Mouse (Mus musculus): ENCODE results near the gene Sfxn3. TPM values are rescaled to one million over a fixed set of nuclear protein-coding genes. Genes with fewer than 3 reads are reported as not detected.

Gene Sfxn3
- polyA plus RNA-seq, 1 experiment from 2014 or later, result 27.4 TPM

- Histone ChIP-seq H3K27ac (ENCODE audit: low read length) (peak overlapping the region; percentile 51), H3K4me3 (ENCODE audit: low read length) (no peak overlapping the region), H3K36me3 (ENCODE audit: insufficient read depth, low read length) (peaks cover 8% of the 10 kb centered on the region; the same call in 1 of the 2 replicates), H3K4me1 (ENCODE audit: insufficient read depth, low read length) (peaks cover 29% of the 10 kb centered on the region), H3K4me2 (replicated peaks; ENCODE audit: low read depth, low read length) (no peak overlapping the region), H3K27me3 (ENCODE audit: insufficient read depth, low read length) (no peaks in the 10 kb centered on the region), H3K9me3 (ENCODE audit: low read length) (no peaks in the 10 kb centered on the region), H3K9ac (replicated peaks; ENCODE audit: low read length) (no peak overlapping the region; the same call in 1 of the 2 replicates)
- 0 out of 2 replicates have a peak, but pooled peaks have one; percentile 29 for ATAC-seq (ENCODE audit: low FRiP score, low TSS enrichment)
- 34% methylated on average over 4 of the region's 4 CpGs for WGBS
Measured at GRCm38 (mm10) chr19:45056364-45056763, 9.1 kb downstream of the Sfxn3 start.

DNA sequence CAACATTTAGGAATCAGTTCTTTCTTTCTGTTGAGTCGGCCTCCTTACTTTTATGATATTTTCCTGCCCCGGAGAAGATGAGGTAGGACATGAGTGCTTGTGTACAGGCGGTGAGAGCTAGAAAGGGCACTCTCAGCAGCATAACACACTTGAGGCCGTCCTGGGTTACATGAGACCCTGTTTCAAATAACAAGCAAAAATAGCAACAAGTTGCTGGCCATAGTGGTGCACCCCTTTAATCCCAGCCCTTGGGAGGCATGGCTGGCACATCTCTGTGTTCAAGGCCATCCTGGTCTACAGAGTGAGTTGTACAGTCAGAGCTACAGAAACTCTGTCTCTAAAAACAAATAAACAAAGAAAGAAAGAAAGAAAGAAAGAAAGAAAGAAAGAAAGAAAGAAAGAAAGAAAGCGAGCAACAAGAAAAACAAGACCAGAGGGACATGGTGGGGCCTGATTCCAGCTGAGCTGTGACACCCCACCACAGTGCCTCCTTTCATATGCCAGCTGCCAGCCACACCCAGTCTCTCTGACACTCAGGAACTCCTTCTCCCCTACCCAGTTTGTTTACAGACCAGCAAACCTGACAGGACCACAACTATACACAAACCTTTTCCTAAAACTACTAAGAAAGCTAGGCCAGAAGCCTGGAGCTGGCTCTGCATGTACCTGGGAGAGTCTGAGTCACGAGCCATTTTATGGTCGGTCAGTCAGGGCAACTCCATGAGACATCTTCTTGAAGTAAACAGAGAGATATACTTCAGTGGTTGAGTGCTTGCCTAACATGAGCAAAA is 9.8 kb downstream of the Sfxn3 start:
- H3K4me2 ChIP-seq (replicated peaks; ENCODE audit: low read depth, low read length), result peak overlapping the region; percentile 62
- no peak for ATAC-seq (ENCODE audit: low FRiP score, low TSS enrichment)
- H3K27ac ChIP-seq (ENCODE audit: low read length), result peak overlapping the region; percentile 98
- H3K36me3 ChIP-seq (ENCODE audit: insufficient read depth, low read length), result peaks cover 8% of the 10 kb centered on the region; the same call in 1 of the 2 replicates
- no peaks in the 10 kb centered on the region for H3K27me3 ChIP-seq (ENCODE audit: insufficient read depth, low read length)
- WGBS, result 62% methylated on average over 7 of the region's 7 CpGs
- H3K9me3 ChIP-seq (ENCODE audit: low read length), result no peaks in the 10 kb centered on the region
- H3K4me1 ChIP-seq (ENCODE audit: insufficient read depth, low read length), result peaks cover 29% of the 10 kb centered on the region
- peak overlapping the region; percentile 85 for H3K9ac ChIP-seq (replicated peaks; ENCODE audit: low read length)
- H3K4me3 ChIP-seq (ENCODE audit: low read length), result peak overlapping the region; percentile 62

DNA sequence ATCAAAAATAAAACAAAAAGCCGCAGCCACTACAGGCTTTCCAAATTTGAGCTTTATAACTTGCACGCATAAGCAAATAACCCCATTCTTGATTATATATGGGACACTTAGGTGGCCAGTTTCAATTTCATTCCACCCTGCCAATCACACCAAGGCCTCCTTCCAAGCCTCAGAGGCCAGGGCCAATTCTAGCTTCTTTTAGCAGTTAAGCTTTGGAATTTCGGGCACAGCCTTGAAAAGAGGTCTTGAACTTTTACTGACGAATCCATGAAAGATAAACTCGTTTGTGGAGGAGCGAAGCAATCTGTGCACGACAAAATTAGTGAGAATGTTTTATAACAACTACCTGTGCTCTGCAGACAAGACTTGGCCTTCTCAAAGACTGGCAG is 10.4 kb downstream of the Sfxn3 start:
- Histone ChIP-seq H3K4me3 (ENCODE audit: low read length) (peak overlapping the region; percentile 62), H3K9ac (replicated peaks; ENCODE audit: low read length) (peak overlapping the region; percentile 85), H3K36me3 (ENCODE audit: insufficient read depth, low read length) (peaks cover 4% of the 10 kb centered on the region; the same call in 1 of the 2 replicates), H3K4me1 (ENCODE audit: insufficient read depth, low read length) (peaks cover 29% of the 10 kb centered on the region), H3K9me3 (ENCODE audit: low read length) (no peaks in the 10 kb centered on the region), H3K27ac (ENCODE audit: low read length) (peak overlapping the region; percentile 98), H3K27me3 (ENCODE audit: insufficient read depth, low read length) (no peaks in the 10 kb centered on the region), H3K4me2 (replicated peaks; ENCODE audit: low read depth, low read length) (peak overlapping the region; percentile 62)
- ATAC-seq (ENCODE audit: low FRiP score, low TSS enrichment), result no peak
- 31% methylated on average over 7 of the region's 7 CpGs for WGBS

DNA sequence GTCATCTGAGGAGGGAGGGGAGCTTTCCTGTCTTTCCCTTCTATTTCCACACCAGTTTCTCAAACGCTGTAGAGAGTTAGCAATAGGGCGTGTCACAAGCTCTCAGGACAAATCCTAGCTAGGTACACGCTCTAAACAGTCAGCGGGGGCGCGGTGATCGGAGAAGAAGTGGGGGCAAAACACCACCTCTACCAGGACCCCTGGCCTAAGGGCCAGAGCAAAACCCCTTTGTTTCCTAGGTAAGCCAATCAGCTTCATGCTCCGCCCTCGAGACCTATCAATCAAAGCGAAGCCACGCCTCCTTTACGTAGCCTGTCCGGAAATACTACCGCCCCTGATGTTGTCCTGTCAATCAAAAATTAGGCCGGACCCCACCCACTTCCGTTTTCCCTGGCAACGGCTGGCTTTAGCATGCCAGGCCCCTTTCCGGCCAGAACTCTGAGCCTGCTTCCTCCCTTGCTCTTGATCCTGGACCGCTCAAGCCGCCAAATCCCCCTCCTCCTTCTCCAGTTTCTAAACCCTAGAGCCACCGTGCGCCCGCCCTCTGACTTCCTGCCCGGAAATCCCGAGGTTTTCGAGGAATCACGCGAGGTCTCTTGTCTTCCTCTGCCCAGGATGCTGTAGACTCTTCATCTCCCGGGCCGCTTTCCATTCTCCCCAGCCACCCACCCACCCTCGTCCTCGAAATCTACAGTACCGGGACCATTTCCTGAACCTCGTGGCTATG is 11.0 kb downstream of the Sfxn3 start:
- H3K27me3 ChIP-seq (ENCODE audit: insufficient read depth, low read length), result no peaks in the 10 kb centered on the region
- peaks cover 23% of the 10 kb centered on the region for H3K4me1 ChIP-seq (ENCODE audit: insufficient read depth, low read length)
- 0 out of 2 replicates have a peak, but pooled peaks cover 2% of the 10 kb centered on the region for H3K36me3 ChIP-seq (ENCODE audit: insufficient read depth, low read length)
- H3K4me3 ChIP-seq (ENCODE audit: low read length), result peak overlapping the region; percentile 62
- peak overlapping the region; percentile 86 for H3K9ac ChIP-seq (replicated peaks; ENCODE audit: low read length)
- no peaks in the 10 kb centered on the region for H3K9me3 ChIP-seq (ENCODE audit: low read length)
- WGBS, result under 1% methylated on average over 34 of the region's 34 CpGs
- peak overlapping the region; percentile 98 for H3K27ac ChIP-seq (ENCODE audit: low read length)
- ATAC-seq (ENCODE audit: low FRiP score, low TSS enrichment), result peak; percentile 93
- H3K4me2 ChIP-seq (replicated peaks; ENCODE audit: low read depth, low read length), result peak overlapping the region; percentile 62

DNA sequence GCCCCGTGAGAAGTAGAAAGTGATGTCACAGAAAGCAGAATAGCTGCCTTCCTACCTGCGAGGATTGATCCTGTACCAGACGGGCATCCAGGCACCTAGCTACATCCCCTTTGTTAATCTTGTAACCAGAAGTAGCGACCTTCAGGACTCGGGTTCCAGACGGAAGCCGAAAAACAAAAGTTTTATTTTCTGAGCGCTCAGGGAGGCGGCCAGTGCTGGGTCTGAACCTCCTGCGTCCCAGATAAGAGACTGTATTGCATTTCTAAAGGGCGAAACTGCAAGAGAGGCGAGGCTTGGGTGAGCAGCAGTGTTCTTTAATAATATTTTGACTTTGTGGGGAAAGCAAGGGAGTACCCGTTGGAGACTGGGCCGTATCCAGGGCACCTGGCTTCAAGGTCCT is 11.5 kb downstream of the Sfxn3 start:
- Histone ChIP-seq H3K9me3 (ENCODE audit: low read length) (no peaks in the 10 kb centered on the region), H3K9ac (replicated peaks; ENCODE audit: low read length) (peak overlapping the region; percentile 86), H3K36me3 (ENCODE audit: insufficient read depth, low read length) (no peaks in the 10 kb centered on the region), H3K27me3 (ENCODE audit: insufficient read depth, low read length) (peaks cover under 1% of the 10 kb centered on the region; the same call in 1 of the 2 replicates), H3K4me1 (ENCODE audit: insufficient read depth, low read length) (peaks cover 23% of the 10 kb centered on the region), H3K27ac (ENCODE audit: low read length) (peak overlapping the region; percentile 98), H3K4me2 (replicated peaks; ENCODE audit: low read depth, low read length) (peak overlapping the region; percentile 62), H3K4me3 (ENCODE audit: low read length) (peak overlapping the region; percentile 62)
- WGBS, result 0% methylated on average over 14 of the region's 14 CpGs
- ATAC-seq (ENCODE audit: low FRiP score, low TSS enrichment), result peak; percentile 3; the same call in 1 of the 2 replicates

- H3K4me3 ChIP-seq (ENCODE audit: low read length), result no peak overlapping the region
- WGBS, result 46% methylated on average over 19 of the region's 20 CpGs
- no peaks in the 10 kb centered on the region for H3K36me3 ChIP-seq (ENCODE audit: insufficient read depth, low read length)
- H3K9me3 ChIP-seq (ENCODE audit: low read length), result no peaks in the 10 kb centered on the region
- H3K9ac ChIP-seq (replicated peaks; ENCODE audit: low read length), result no peak overlapping the region
- no peak overlapping the region for H3K27ac ChIP-seq (ENCODE audit: low read length)
- 0 out of 2 replicates have a peak, but pooled peaks have one; percentile 33 for ATAC-seq (ENCODE audit: low FRiP score, low TSS enrichment)
- peaks cover 6% of the 10 kb centered on the region; the same call in 1 of the 2 replicates for H3K4me1 ChIP-seq (ENCODE audit: insufficient read depth, low read length)
- peaks cover 49% of the 10 kb centered on the region for H3K27me3 ChIP-seq (ENCODE audit: insufficient read depth, low read length)
- no peak overlapping the region; the same call in 1 of the 2 replicates for H3K4me2 ChIP-seq (replicated peaks; ENCODE audit: low read depth, low read length)
Measured at GRCm38 (mm10) chr19:45063565-45064292, 16.4 kb downstream of the Sfxn3 start.

GRCm38 (mm10) chr19:45065226-45065625 is 17.9 kb downstream of the Sfxn3 start:
- no peaks in the 10 kb centered on the region for H3K9me3 ChIP-seq (ENCODE audit: low read length)
- no peak overlapping the region for H3K9ac ChIP-seq (replicated peaks; ENCODE audit: low read length)
- 4% methylated on average over 20 of the region's 21 CpGs for WGBS
- no peaks in the 10 kb centered on the region for H3K36me3 ChIP-seq (ENCODE audit: insufficient read depth, low read length)
- no peak overlapping the region for H3K4me2 ChIP-seq (replicated peaks; ENCODE audit: low read depth, low read length)
- H3K4me3 ChIP-seq (ENCODE audit: low read length), result no peak overlapping the region
- H3K27me3 ChIP-seq (ENCODE audit: insufficient read depth, low read length), result peaks cover 50% of the 10 kb centered on the region
- no peak overlapping the region for H3K27ac ChIP-seq (ENCODE audit: low read length)
- ATAC-seq (ENCODE audit: low FRiP score, low TSS enrichment), result 0 out of 2 replicates have a peak, but pooled peaks have one; percentile 19
- H3K4me1 ChIP-seq (ENCODE audit: insufficient read depth, low read length), result no peaks in the 10 kb centered on the region

- H3K36me3 ChIP-seq (ENCODE audit: insufficient read depth, low read length), result no peaks in the 10 kb centered on the region
- H3K4me2 ChIP-seq (replicated peaks; ENCODE audit: low read depth, low read length), result no peak overlapping the region
- peaks cover 62% of the 10 kb centered on the region for H3K27me3 ChIP-seq (ENCODE audit: insufficient read depth, low read length)
- H3K9ac ChIP-seq (replicated peaks; ENCODE audit: low read length), result no peak overlapping the region
- no peak overlapping the region for H3K27ac ChIP-seq (ENCODE audit: low read length)
- no peaks in the 10 kb centered on the region for H3K4me1 ChIP-seq (ENCODE audit: insufficient read depth, low read length)
- ATAC-seq (ENCODE audit: low FRiP score, low TSS enrichment), result no peak
- WGBS, result 17% methylated on average over 17 of the region's 17 CpGs
- no peak overlapping the region for H3K4me3 ChIP-seq (ENCODE audit: low read length)
- no peaks in the 10 kb centered on the region for H3K9me3 ChIP-seq (ENCODE audit: low read length)
Measured at GRCm38 (mm10) chr19:45067170-45067569, 19.9 kb downstream of the Sfxn3 start.

DNA sequence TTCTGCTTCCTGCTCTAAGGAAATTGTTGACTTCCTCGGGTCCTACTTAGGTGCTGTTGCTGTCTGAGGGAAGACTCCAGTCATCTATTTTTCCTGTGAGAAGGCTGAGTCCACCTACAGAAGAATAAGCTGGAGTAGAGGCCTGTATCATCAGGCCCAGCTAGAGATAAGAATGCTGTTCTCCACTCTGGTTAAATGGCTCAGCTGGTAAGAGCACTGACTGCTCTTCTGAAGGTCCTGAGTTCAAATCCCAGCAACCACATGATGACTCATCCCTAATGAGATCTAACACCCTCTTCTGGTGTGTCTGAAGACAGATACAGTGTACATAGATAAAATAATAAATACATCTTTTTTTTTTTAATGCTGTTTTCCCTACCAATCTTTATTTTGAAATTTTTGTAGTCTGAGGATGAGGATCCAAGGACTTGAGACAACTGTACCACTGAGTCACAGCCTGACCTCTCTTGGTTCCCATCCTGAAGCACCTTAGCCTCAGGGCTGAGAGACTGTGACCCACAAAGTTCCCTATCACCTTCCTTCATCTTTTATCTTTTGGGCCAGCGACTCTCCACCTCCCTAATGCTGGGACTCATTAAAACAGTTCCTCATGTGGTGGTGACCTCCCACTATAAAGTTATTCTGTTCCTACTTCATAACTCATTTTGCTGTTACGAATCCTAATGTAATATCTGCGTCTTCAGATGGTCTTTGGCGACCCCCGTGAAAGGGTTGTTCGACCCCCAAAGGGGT is 20.6 kb downstream of the Sfxn3 start:
- no peaks in the 10 kb centered on the region for H3K9me3 ChIP-seq (ENCODE audit: low read length)
- no peak overlapping the region for H3K4me2 ChIP-seq (replicated peaks; ENCODE audit: low read depth, low read length)
- H3K4me1 ChIP-seq (ENCODE audit: insufficient read depth, low read length), result no peaks in the 10 kb centered on the region
- H3K36me3 ChIP-seq (ENCODE audit: insufficient read depth, low read length), result no peaks in the 10 kb centered on the region
- H3K9ac ChIP-seq (replicated peaks; ENCODE audit: low read length), result no peak overlapping the region
- 73% methylated on average over 7 of the region's 7 CpGs for WGBS
- no peak overlapping the region for H3K4me3 ChIP-seq (ENCODE audit: low read length)
- H3K27ac ChIP-seq (ENCODE audit: low read length), result no peak overlapping the region
- peaks cover 62% of the 10 kb centered on the region for H3K27me3 ChIP-seq (ENCODE audit: insufficient read depth, low read length)
- ATAC-seq (ENCODE audit: low FRiP score, low TSS enrichment), result no peak
